Mouse (Mus musculus) cortical plate, adult 2 months (tissue): Measurements from ENCODE around the gene Cadm1. TPM values are rescaled to one million over a fixed set of nuclear protein-coding genes. Genes with fewer than 3 reads are reported as not detected.
A peak's percentile ranks its signal among the peaks of the same experiment; 100 is the strongest.

Experiments
- H3K27ac ChIP-seq: fragments of 200-500 bp; 2 replicates; pipeline ENCODE4 v1.5.1; 2012; ENCODE audit warnings: low read length, control low read depth, inconsistent platforms; ENCODE audit not compliant: insufficient read depth
- H3K4me1 ChIP-seq: fragments of 200-500 bp; 2 replicates; pipeline ENCODE4 v1.6.1; 2011; ENCODE audit warnings: low read length; ENCODE audit not compliant: control insufficient read depth, insufficient read depth
- H3K4me3 ChIP-seq: fragments of 200-500 bp; 2 replicates; pipeline ENCODE4 v1.5.1; 2011; ENCODE audit warnings: mild to moderate bottlenecking, low read length, control low read depth; ENCODE audit not compliant: insufficient read depth
- CTCF ChIP-seq: fragments of 200-500 bp; IDR thresholded peaks from 2 replicates; pipeline ENCODE4 v1.5.1; 2011; ENCODE audit warnings: mild to moderate bottlenecking, control low read depth, low read length; ENCODE audit not compliant: insufficient read depth; ENCODE audit errors: extremely low read depth
- POLR2A ChIP-seq: fragments of 200-500 bp; IDR thresholded peaks from 2 replicates; pipeline ENCODE4 v1.6.1; 2011; ENCODE audit warnings: mild to moderate bottlenecking, low read length, control low read depth; ENCODE audit not compliant: insufficient read depth; ENCODE audit errors: extremely low read depth
- polyA plus RNA-seq: library from polyadenylated mRNA; depleted of rRNA; stranded (reverse); fragments of >200 nt; gene quantifications from 2 replicates; pipeline ENCODE4 v1.2.3, GENCODE M21; 2012

The Cadm1 gene
- polyA plus RNA-seq, 1 experiment = 104 TPM

- TF ChIP-seq POLR2A = no peak
- no peak for TF ChIP-seq CTCF
- peaks cover 13% of the 10 kb centered on the region for H3K4me1 ChIP-seq
- H3K27ac ChIP-seq = peak overlapping the region; percentile 77; the same call in 1 of the 2 replicates
- H3K4me3 ChIP-seq = no peak overlapping the region
These were observed 209.3 kb downstream of the Cadm1 start for GRCm38 (mm10) chr9:47739276-47739675.

- no peak for TF ChIP-seq POLR2A
- peak overlapping the region; percentile 45; the same call in 1 of the 2 replicates for H3K27ac ChIP-seq
- H3K4me1 ChIP-seq = peaks cover 18% of the 10 kb centered on the region
- no peak overlapping the region for H3K4me3 ChIP-seq
These were observed 211.8 kb downstream of the Cadm1 start for GRCm38 (mm10) chr9:47741751-47742150.

GRCm38 (mm10) chr9:47744916-47745315, 214.9 kb downstream of the Cadm1 start:
- Histone ChIP-seq H3K4me1 (peaks cover 20% of the 10 kb centered on the region), H3K27ac (no peak overlapping the region)
- TF ChIP-seq CTCF = no peak
- TF ChIP-seq POLR2A = no peak

GRCm38 (mm10) chr9:47745716-47746115, 215.7 kb downstream of the Cadm1 start:
- Histone ChIP-seq H3K27ac (no peak overlapping the region), H3K4me3 (no peak overlapping the region)
- no peak for TF ChIP-seq POLR2A

More at GRCm38 (mm10) chr9:47744916-47745315, 214.9 kb downstream of the Cadm1 start:
- no peak overlapping the region for H3K4me3 ChIP-seq

GRCm38 (mm10) chr9:47749160-47749559, 219.2 kb downstream of the Cadm1 start:
- no peak overlapping the region; the same call in 1 of the 2 replicates for H3K27ac ChIP-seq

More at GRCm38 (mm10) chr9:47745716-47746115, 215.7 kb downstream of the Cadm1 start:
- peaks cover 16% of the 10 kb centered on the region for H3K4me1 ChIP-seq

GRCm38 (mm10) chr9:47752516-47752915, 222.5 kb downstream of the Cadm1 start:
- H3K27ac ChIP-seq = peak overlapping the region; percentile 82; the same call in 1 of the 2 replicates
- no peak overlapping the region for H3K4me3 ChIP-seq
- peaks cover 14% of the 10 kb centered on the region for H3K4me1 ChIP-seq
- TF ChIP-seq CTCF (no peak), POLR2A (no peak)

More at GRCm38 (mm10) chr9:47749160-47749559, 219.2 kb downstream of the Cadm1 start:
- H3K4me1 ChIP-seq = peaks cover 19% of the 10 kb centered on the region
- no peak for TF ChIP-seq CTCF
- no peak overlapping the region for H3K4me3 ChIP-seq

- H3K27ac ChIP-seq = peak overlapping the region; percentile 82
- TF ChIP-seq CTCF = no peak
- no peak for TF ChIP-seq POLR2A
- peaks cover 14% of the 10 kb centered on the region for H3K4me1 ChIP-seq
- H3K4me3 ChIP-seq = no peak overlapping the region
These were observed 223.2 kb downstream of the Cadm1 start for GRCm38 (mm10) chr9:47753127-47753526.

- Histone ChIP-seq H3K4me1 (peaks cover 12% of the 10 kb centered on the region), H3K27ac (peak overlapping the region; percentile 30), H3K4me3 (no peak overlapping the region)
- no peak for TF ChIP-seq CTCF
- 0 out of 2 replicates have a peak, but pooled peaks have one; percentile 5 for TF ChIP-seq POLR2A
These were observed 225.1 kb downstream of the Cadm1 start for GRCm38 (mm10) chr9:47755119-47755518.

- Histone ChIP-seq H3K4me3 (no peak overlapping the region), H3K27ac (no peak overlapping the region), H3K4me1 (peaks cover 22% of the 10 kb centered on the region)
- TF ChIP-seq POLR2A (no peak), CTCF (no peak)
These were observed 227.8 kb downstream of the Cadm1 start for GRCm38 (mm10) chr9:47757798-47758197.

GRCm38 (mm10) chr9:47758320-47758719, 228.3 kb downstream of the Cadm1 start:
- Histone ChIP-seq H3K4me1 (peaks cover 20% of the 10 kb centered on the region), H3K4me3 (no peak overlapping the region), H3K27ac (peak overlapping the region; percentile 25; the same call in 1 of the 2 replicates)
- TF ChIP-seq CTCF (no peak), POLR2A (no peak)
